Mouse (Mus musculus) MEL (cell line): ENCODE results near the gene Mgll. TPM values are rescaled to one million over a fixed set of nuclear protein-coding genes. Genes with fewer than 3 reads are reported as not detected.

Experiments
- DNase-seq: peaks from one replicate; pipeline ENCODE4 v3.0.0; 2011; ENCODE audit warnings: low read depth, low spot score
- H3K27ac ChIP-seq: 2 replicates; pipeline ENCODE4 v1.5.1; 2012; ENCODE audit warnings: low read depth, mild to moderate bottlenecking, control low read depth, low read length, moderate library complexity; ENCODE audit not compliant: control insufficient read depth
- H3K27me3 ChIP-seq, 2 experiments: fragments of 150-350 bp in 1 of 2; sonication (generic) in 1 of 2; 2 replicates each; pipeline ENCODE4 v1.6.1; 2012; ENCODE audit warnings: low read length in 2 of 2, mild to moderate bottlenecking in 2 of 2, improper control_type of control experiment in 1 of 2, moderate library complexity in 1 of 2; ENCODE audit not compliant: insufficient read depth in 2 of 2, control insufficient read depth in 1 of 2
- H3K36me3 ChIP-seq, 2 experiments: 2 replicates each; pipeline ENCODE4 v1.6.1; 2012 to 2014; ENCODE audit warnings: low read length in 2 of 2, improper control_type of control experiment in 1 of 2, inconsistent platforms in 1 of 2, mild to moderate bottlenecking in 1 of 2; ENCODE audit not compliant: insufficient read depth in 2 of 2, control insufficient read depth in 1 of 2
- H3K4me1 ChIP-seq, 2 experiments: fragments of 150-350 bp in 1 of 2; sonication (generic) in 1 of 2; 2 replicates each; pipeline ENCODE4 v1.6.1; 2012; ENCODE audit warnings: low read length in 2 of 2, improper control_type of control experiment in 1 of 2, mild to moderate bottlenecking in 1 of 2; ENCODE audit not compliant: insufficient read depth in 2 of 2, control insufficient read depth in 1 of 2
- H3K4me3 ChIP-seq, 2 experiments: fragments of 150-350 bp in 1 of 2; sonication (generic) in 1 of 2; 2 replicates each; pipeline ENCODE4 v1.5.1; 2012; ENCODE audit warnings: low read depth in 2 of 2, low read length in 2 of 2, mild to moderate bottlenecking in 2 of 2, moderate library complexity in 2 of 2, control low read depth in 1 of 2, improper control_type of control experiment in 1 of 2; ENCODE audit not compliant: control insufficient read depth in 1 of 2, insufficient read depth in 1 of 2
- H3K79me2 ChIP-seq: 2 replicates; pipeline ENCODE4 v1.6.1; 2012; ENCODE audit warnings: mild to moderate bottlenecking, low read length, moderate library complexity; ENCODE audit not compliant: control insufficient read depth, poor library complexity, insufficient read depth
- H3K9ac ChIP-seq: 2 replicates; pipeline ENCODE4 v1.6.1; 2012; ENCODE audit warnings: low read depth, mild to moderate bottlenecking, control low read depth, low read length, moderate library complexity; ENCODE audit not compliant: control insufficient read depth, poor library complexity, severe bottlenecking
- H3K9me3 ChIP-seq: fragments of 150-350 bp; sonication (generic); replicated peaks from 2 replicates; pipeline ENCODE4 v1.6.1; 2012; ENCODE audit warnings: mild to moderate bottlenecking, low read length, improper control_type of control experiment, moderate library complexity; ENCODE audit not compliant: insufficient read depth
- BHLHE40 ChIP-seq: IDR thresholded peaks from 2 replicates; pipeline ENCODE4 v1.6.1; 2012; ENCODE audit warnings: low read depth, mild to moderate bottlenecking, inconsistent platforms, low read length, improper control_type of control experiment, borderline replicate concordance
- CHD2 ChIP-seq: IDR thresholded peaks from 2 replicates; pipeline ENCODE4 v1.6.1; 2011; ENCODE audit warnings: low read length, improper control_type of control experiment
- CTCF ChIP-seq, 3 experiments: IDR thresholded peaks in 2 of 3; conservative IDR thresholded peaks in 1 of 3; 2 replicates each; pipeline ENCODE4 v1.5.1; 2011 to 2012; ENCODE audit warnings: low read length in 3 of 3, low read depth in 2 of 3, mild to moderate bottlenecking in 2 of 3, improper control_type of control experiment in 1 of 3, inconsistent platforms in 1 of 3, mixed read lengths in 1 of 3, moderate library complexity in 1 of 3; ENCODE audit not compliant: control insufficient read depth in 1 of 3, insufficient read depth in 1 of 3, poor library complexity in 1 of 3, severe bottlenecking in 1 of 3
- E2F4 ChIP-seq: IDR thresholded peaks from 2 replicates; pipeline ENCODE4 v1.6.1; 2011; ENCODE audit warnings: low read depth, low read length, improper control_type of control experiment, borderline replicate concordance
- ELF1 ChIP-seq: IDR thresholded peaks from 2 replicates; pipeline ENCODE4 v1.6.1; 2014; ENCODE audit warnings: low read depth, mild to moderate bottlenecking, inconsistent platforms, low read length, improper control_type of control experiment, moderate library complexity
- EP300 ChIP-seq, 2 experiments: IDR thresholded peaks; 2 replicates each; pipeline ENCODE4 v1.6.1; 2011; ENCODE audit warnings: improper control_type of control experiment in 2 of 2, low read length in 2 of 2, low read depth in 1 of 2, mild to moderate bottlenecking in 1 of 2
- ETS1 ChIP-seq: IDR thresholded peaks from 2 replicates; pipeline ENCODE4 v1.6.1; 2012; ENCODE audit warnings: low read depth, mild to moderate bottlenecking, inconsistent platforms, low read length, improper control_type of control experiment, moderate library complexity
- GABPA ChIP-seq: IDR thresholded peaks from 2 replicates; pipeline ENCODE4 v1.6.1; 2012; ENCODE audit warnings: low read depth, mild to moderate bottlenecking, inconsistent platforms, low read length, improper control_type of control experiment, moderate library complexity
- GATA1 ChIP-seq: IDR thresholded peaks from 2 replicates; pipeline ENCODE4 v1.6.1; 2011; ENCODE audit warnings: low read depth, low read length, improper control_type of control experiment
- HCFC1 ChIP-seq: IDR thresholded peaks from 2 replicates; pipeline ENCODE4 v1.6.1; 2012; ENCODE audit warnings: low read depth, mild to moderate bottlenecking, inconsistent platforms, low read length, improper control_type of control experiment, moderate library complexity
- KAT2A ChIP-seq: conservative IDR thresholded peaks from 2 replicates; pipeline ENCODE4 v1.6.1; 2012; ENCODE audit warnings: low read depth, low read length, improper control_type of control experiment, inconsistent platforms
- MAFK ChIP-seq: IDR thresholded peaks from 2 replicates; pipeline ENCODE4 v1.6.1; 2011; ENCODE audit warnings: low read depth, mild to moderate bottlenecking, low read length, improper control_type of control experiment, borderline replicate concordance
- MAX ChIP-seq: IDR thresholded peaks from 2 replicates; pipeline ENCODE4 v1.6.1; 2011; ENCODE audit warnings: low read length, improper control_type of control experiment
- MYC ChIP-seq: IDR thresholded peaks from 2 replicates; pipeline ENCODE4 v1.6.1; 2011; ENCODE audit warnings: low read depth, mild to moderate bottlenecking, low read length, improper control_type of control experiment, moderate library complexity
- NELFE ChIP-seq: IDR thresholded peaks from 2 replicates; pipeline ENCODE4 v1.6.1; 2011; ENCODE audit warnings: low read depth, low read length, improper control_type of control experiment
- POLR2A ChIP-seq, 2 experiments: IDR thresholded peaks; 2 replicates each; pipeline ENCODE4 v1.6.1; 2011 to 2012; ENCODE audit warnings: low read length in 2 of 2, mild to moderate bottlenecking in 2 of 2, control low read depth in 1 of 2, improper control_type of control experiment in 1 of 2, low read depth in 1 of 2, moderate library complexity in 1 of 2; ENCODE audit not compliant: control insufficient read depth in 1 of 2, insufficient read depth in 1 of 2, poor library complexity in 1 of 2
- RCOR1 ChIP-seq: IDR thresholded peaks from 2 replicates; pipeline ENCODE4 v1.6.1; 2012; ENCODE audit warnings: low read depth, mild to moderate bottlenecking, inconsistent platforms, low read length, improper control_type of control experiment
- SIN3A ChIP-seq: IDR thresholded peaks from 2 replicates; pipeline ENCODE4 v1.6.1; 2012; ENCODE audit warnings: low read length, improper control_type of control experiment, inconsistent platforms
- TAL1 ChIP-seq: IDR thresholded peaks from 2 replicates; pipeline ENCODE4 v1.6.1; 2012; ENCODE audit warnings: mild to moderate bottlenecking, inconsistent platforms, low read length, moderate library complexity, mixed read lengths
- TCF12 ChIP-seq: IDR thresholded peaks from 2 replicates; pipeline ENCODE4 v1.6.1; 2014; ENCODE audit warnings: low read depth, mild to moderate bottlenecking, inconsistent platforms, low read length, improper control_type of control experiment, moderate library complexity
- USF1 ChIP-seq: IDR thresholded peaks from 2 replicates; pipeline ENCODE4 v1.6.1; 2014; ENCODE audit warnings: low read depth, mild to moderate bottlenecking, inconsistent platforms, low read length, improper control_type of control experiment, moderate library complexity
- ZKSCAN1 ChIP-seq: IDR thresholded peaks from 2 replicates; pipeline ENCODE4 v1.6.1; 2012; ENCODE audit warnings: low read depth, mild to moderate bottlenecking, inconsistent platforms, low read length, improper control_type of control experiment, moderate library complexity
- ZNF384 ChIP-seq: IDR thresholded peaks from 2 replicates; pipeline ENCODE4 v1.6.1; 2012; ENCODE audit warnings: low read depth, mild to moderate bottlenecking, inconsistent platforms, low read length, improper control_type of control experiment
- polyA plus RNA-seq, 2 experiments: library from polyadenylated mRNA; stranded (reverse) in 1 of 2; unstranded in 1 of 2; fragments of >175 nt in 1 of 2; fragments of >200 nt in 1 of 2; gene quantifications; 2 replicates each; pipeline versions ENCODE4 v1.2.1 to v1.2.4; 2012; ENCODE audit warnings: low replicate concordance in 2 of 2, low read depth in 1 of 2; ENCODE audit not compliant: insufficient read length in 2 of 2, insufficient read depth in 1 of 2, missing spikeins in 1 of 2
- total RNA-seq: library from RNA; depleted of rRNA; stranded (reverse); fragments of 300-350 nt; gene quantifications from 2 replicates; pipeline ENCODE4 v1.2.3, GENCODE M21; 2012

Gene Mgll
- total and polyA plus RNA-seq, 3 experiments = not detected

DNA sequence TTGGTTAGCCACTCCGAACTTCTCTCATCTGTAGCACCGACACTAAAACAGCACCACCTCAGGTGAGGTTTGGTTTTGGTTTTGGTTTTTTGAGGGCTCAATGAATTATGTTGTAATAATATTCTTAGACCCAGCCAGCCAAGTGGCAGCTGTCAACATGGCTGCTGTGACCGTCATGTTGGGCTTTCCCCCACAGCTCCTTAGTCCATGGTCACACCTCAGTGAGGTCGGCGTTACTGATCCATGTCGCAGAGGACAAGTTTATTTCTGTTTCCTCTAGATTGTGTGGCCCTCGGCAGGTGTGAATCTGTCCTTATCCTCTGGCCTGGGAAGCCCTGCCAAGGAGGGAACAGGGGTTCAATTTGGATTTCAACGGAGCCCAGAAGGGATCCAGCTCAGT is 33.9 kb downstream of the Mgll start:
- TF ChIP-seq MAFK = no peak
- no peak for TF ChIP-seq NELFE
- TF ChIP-seq RCOR1 = no peak
- no peak for TF ChIP-seq SIN3A
- no peak for TF ChIP-seq TCF12
- no peak for TF ChIP-seq TAL1
- TF ChIP-seq CHD2 = no peak
- TF ChIP-seq HCFC1 = no peak
- TF ChIP-seq EP300 (IDR thresholded peaks at IDR 0.05; ENCODE audit: low read depth in 1 of 2, low read length in 2 of 2) = no peak
- TF ChIP-seq GATA1 = no peak
- no peak for TF ChIP-seq MAX
- TF ChIP-seq USF1 = no peak
- TF ChIP-seq ZNF384 = no peak
- TF ChIP-seq MYC = no peak
- no peak for TF ChIP-seq CTCF (IDR thresholded peaks at IDR 0.05 in 2 of 3, conservative IDR thresholded peaks at IDR 0.05 in 1 of 3; ENCODE audit: control insufficient read depth in 1 of 3, insufficient read depth in 1 of 3, low read depth in 2 of 3, low read length in 3 of 3, poor library complexity in 1 of 3, severe bottlenecking in 1 of 3)
- TF ChIP-seq GABPA = no peak
- no peak for TF ChIP-seq KAT2A
- no peak for TF ChIP-seq ETS1
- no peak for TF ChIP-seq ELF1
- no peak for TF ChIP-seq ZKSCAN1
- Histone ChIP-seq H3K4me3 (no peak overlapping the region), H3K9me3 (no peaks in the 10 kb centered on the region), H3K79me2 (no peaks in the 10 kb centered on the region), H3K27me3 (peaks cover 0 to 8% of the 10 kb centered on the region in 2 experiments; a peak in 3 of 4 replicates), H3K4me1 (no peaks in the 10 kb centered on the region), H3K9ac (no peak overlapping the region), H3K36me3 (no peaks in the 10 kb centered on the region), H3K27ac (no peak overlapping the region)
- DNase-seq = no peak

DNA sequence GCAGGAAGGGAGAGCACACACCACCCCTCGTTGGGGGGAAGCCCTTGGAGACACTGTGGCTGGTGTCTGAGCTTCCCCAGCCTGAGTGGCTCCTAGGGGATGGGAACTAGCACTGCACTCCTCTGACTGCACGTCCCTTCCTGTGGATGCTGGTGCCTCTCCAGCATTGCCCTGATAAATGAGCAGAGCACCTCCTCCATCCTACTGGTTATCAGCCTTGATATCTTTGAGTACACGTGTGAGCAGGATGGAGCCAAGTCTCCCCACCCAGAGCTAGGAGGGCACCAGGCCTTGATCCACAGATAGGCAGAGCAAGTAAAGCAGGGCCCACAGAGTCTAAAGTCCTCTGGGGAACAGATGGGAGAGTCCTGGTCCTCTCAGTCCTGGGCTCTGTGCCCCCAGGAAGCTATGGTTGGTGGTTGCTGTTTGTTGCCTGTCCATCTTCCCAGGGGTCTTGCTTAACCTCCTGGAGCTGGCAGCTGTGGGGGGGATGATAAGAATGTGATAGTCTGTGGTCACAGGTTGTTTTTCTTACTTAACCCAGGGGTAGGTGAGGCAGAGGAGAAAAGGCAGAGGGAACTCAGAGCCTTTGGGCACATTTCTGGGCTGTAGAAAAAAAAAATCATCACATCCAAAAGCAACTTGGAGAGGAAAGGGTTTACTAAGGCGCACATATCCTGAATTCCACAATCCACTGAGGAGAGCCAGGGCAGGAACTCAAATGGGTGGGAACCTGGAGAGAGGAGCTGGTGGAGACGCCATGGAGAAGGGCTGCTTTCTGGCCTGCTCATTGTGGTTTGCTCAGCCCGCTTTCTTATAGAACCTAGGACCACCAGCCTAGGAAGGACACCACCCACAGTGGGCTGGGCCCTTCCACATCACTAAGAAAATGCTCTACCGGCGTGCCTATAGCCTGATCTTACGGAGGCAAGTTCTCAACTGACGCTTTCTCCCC is 34.6 kb downstream of the Mgll start:
- Histone ChIP-seq H3K4me1 (no peaks in the 10 kb centered on the region), H3K27ac (no peak overlapping the region), H3K4me3 (no peak overlapping the region), H3K9me3 (no peaks in the 10 kb centered on the region), H3K9ac (no peak overlapping the region), H3K27me3 (peaks cover 0 to 7% of the 10 kb centered on the region in 2 experiments; a peak in 2 of 4 replicates), H3K36me3 (no peaks in the 10 kb centered on the region), H3K79me2 (no peaks in the 10 kb centered on the region)
- DNase-seq = peak; percentile 12
- TF ChIP-seq HCFC1 (no peak), USF1 (no peak), E2F4 (no peak), POLR2A (IDR thresholded peaks at IDR 0.05; ENCODE audit: control insufficient read depth in 1 of 2, insufficient read depth in 1 of 2, low read depth in 1 of 2, low read length in 2 of 2, poor library complexity in 1 of 2) (no peak), CTCF (IDR thresholded peaks at IDR 0.05 in 2 of 3, conservative IDR thresholded peaks at IDR 0.05 in 1 of 3; ENCODE audit: control insufficient read depth in 1 of 3, insufficient read depth in 1 of 3, low read depth in 2 of 3, low read length in 3 of 3, poor library complexity in 1 of 3, severe bottlenecking in 1 of 3) (no peak), BHLHE40 (0 out of 2 replicates have a peak, but pooled peaks have one; percentile 46)
